Mouse (Mus musculus) heart, adult 2 months (tissue): ENCODE results near the gene 1190005I06Rik. TPM values are rescaled to one million over a fixed set of nuclear protein-coding genes. Genes with fewer than 3 reads are reported as not detected.
"Not testable (repeated sequence)": the region's sequence is repeated elsewhere in the genome, so short reads cannot be mapped to it uniquely, and the experiment has no call there.

ENCODE experiments used
- DNase-seq, 2 experiments: peaks; one replicate each; pipeline ENCODE4 v3.0.0; 2021
- H3K27ac ChIP-seq: fragments of 200-600 bp; 2 replicates; pipeline ENCODE4 v1.8.1; 2022
- H3K27me3 ChIP-seq: fragments of 200-500 bp; 2 replicates; pipeline ENCODE4 v1.6.1; 2012; ENCODE audit warnings: mild to moderate bottlenecking, low read length, inconsistent platforms, mixed read lengths; ENCODE audit not compliant: control insufficient read depth, insufficient read depth
- H3K36me3 ChIP-seq: fragments of 200-500 bp; 2 replicates; pipeline ENCODE4 v1.6.1; 2012; ENCODE audit warnings: low read length, inconsistent platforms; ENCODE audit not compliant: control insufficient read depth, insufficient read depth
- H3K4me1 ChIP-seq: fragments of 200-500 bp; 2 replicates; pipeline ENCODE4 v1.6.1; 2011; ENCODE audit warnings: low read length; ENCODE audit not compliant: control insufficient read depth, insufficient read depth
- H3K4me3 ChIP-seq: fragments of 200-600 bp; 2 replicates; pipeline ENCODE4 v1.8.1; 2022
- H3K79me2 ChIP-seq: fragments of 200-500 bp; replicated peaks from 2 replicates; pipeline ENCODE4 v1.6.1; 2012; ENCODE audit warnings: mild to moderate bottlenecking, inconsistent platforms, low read length, moderate library complexity, mixed read lengths; ENCODE audit not compliant: control insufficient read depth, insufficient read depth
- H3K9ac ChIP-seq: fragments of 200-500 bp; 2 replicates; pipeline ENCODE4 v1.6.1; 2012; ENCODE audit warnings: low read depth, mild to moderate bottlenecking, control low read depth, inconsistent platforms, low read length, mixed read lengths
- CTCF ChIP-seq: fragments of 200-600 bp; IDR thresholded peaks from 2 replicates; pipeline ENCODE4 v1.8.1; 2022; ENCODE audit warnings: antibody characterized with exemption, mild to moderate bottlenecking, moderate library complexity
- EP300 ChIP-seq: fragments of 200-500 bp; IDR thresholded peaks from 2 replicates; pipeline ENCODE4 v1.6.1; 2011; ENCODE audit warnings: low read depth, low read length, control low read depth; ENCODE audit not compliant: insufficient read depth
- POLR2A ChIP-seq: fragments of 200-500 bp; IDR thresholded peaks from 2 replicates; pipeline ENCODE4 v1.6.1; 2011; ENCODE audit warnings: mild to moderate bottlenecking, low read depth, low read length, control low read depth; ENCODE audit not compliant: insufficient read depth
- WGBS: fragments of 180-500 bp; shearing (Covaris S2); methylation state at CpG from one replicate; pipeline ENCODE4 v1.1.7; 2018; 5-methylcytosine and 5-hydroxymethylcytosine counted together
- intact Hi-C: fragments of 180-260 bp; cut with DNase I; formaldehyde crosslinking; loops from one replicate; pipeline ENCODE4 v1.15.1; 2025
- polyA plus RNA-seq: library from polyadenylated mRNA; depleted of rRNA; stranded (reverse); fragments of >200 nt; gene quantifications from 2 replicates; pipeline ENCODE4 v1.2.3, GENCODE M21; 2012
- total RNA-seq, 2 experiments: library from RNA; stranded (reverse); gene quantifications; 2 replicates each; pipeline ENCODE4 v1.2.3; 2021

The 1190005I06Rik gene
- total and polyA plus RNA-seq, 3 experiments, result 3.9 to 6.0 (median 5.3) TPM

DNA sequence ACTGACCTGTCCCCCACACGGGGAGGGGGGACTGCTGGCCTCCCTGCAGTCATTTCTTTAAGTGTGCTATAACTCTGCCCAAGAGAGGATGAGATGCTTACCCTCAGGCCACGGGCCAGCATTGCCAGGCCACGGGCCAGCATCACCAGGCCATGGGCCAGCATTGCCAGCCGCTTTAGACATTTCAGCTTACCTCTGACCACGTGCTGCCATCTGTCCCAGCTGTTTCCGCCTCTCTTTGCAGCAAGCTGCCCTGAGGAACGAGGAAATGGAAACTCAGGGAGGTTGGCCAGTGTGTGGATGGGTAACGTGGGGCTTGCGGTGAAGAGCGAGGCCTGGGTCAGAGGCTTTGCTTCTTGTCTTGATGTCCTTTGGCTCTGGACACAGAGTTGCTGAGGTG, 33.7 kb upstream of the 1190005I06Rik start:
- no peak overlapping the region for H3K9ac ChIP-seq
- WGBS, result 55% methylated on average over 10 of the region's 10 CpGs
- H3K27me3 ChIP-seq, result no peaks in the 10 kb centered on the region
- no peaks in the 10 kb centered on the region for H3K36me3 ChIP-seq
- intact Hi-C loops, result no loop called here
- H3K4me3 ChIP-seq, result no peak overlapping the region
- no peaks in the 10 kb centered on the region for H3K79me2 ChIP-seq
- TF ChIP-seq EP300 (no peak), POLR2A (no peak), CTCF (no peak)
- no peak for DNase-seq
- peaks cover 1% of the 10 kb centered on the region; the same call in 1 of the 2 replicates for H3K4me1 ChIP-seq
- no peak overlapping the region for H3K27ac ChIP-seq

DNA sequence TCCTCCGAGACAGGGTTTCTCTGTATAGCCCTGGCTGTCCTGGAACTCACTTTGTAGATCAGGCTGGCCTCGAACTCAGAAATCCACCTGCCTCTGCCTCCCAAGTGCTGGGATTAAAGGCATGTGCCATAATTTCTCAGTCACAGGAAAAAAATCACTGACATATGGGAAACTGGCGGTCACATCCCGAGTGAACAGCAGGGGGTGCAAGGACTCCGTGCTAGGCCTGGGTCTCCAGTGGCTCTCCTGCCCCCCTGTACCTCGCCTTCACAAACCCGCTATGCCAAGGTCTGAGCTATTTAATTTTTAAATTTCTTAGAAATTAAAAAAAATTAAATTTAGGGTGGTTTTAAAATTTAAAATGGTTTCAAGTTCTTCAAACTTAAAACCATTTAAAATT, 33.0 kb upstream of the 1190005I06Rik start:
- H3K4me1 ChIP-seq, H3K27ac ChIP-seq, H3K4me3 ChIP-seq, DNase-seq, H3K9ac ChIP-seq, H3K79me2 ChIP-seq, intact Hi-C loops, H3K36me3 ChIP-seq, H3K27me3 ChIP-seq: not testable (repeated sequence)
- peak; percentile 70 for TF ChIP-seq CTCF
- 43% methylated on average over 7 of the region's 7 CpGs for WGBS

DNA sequence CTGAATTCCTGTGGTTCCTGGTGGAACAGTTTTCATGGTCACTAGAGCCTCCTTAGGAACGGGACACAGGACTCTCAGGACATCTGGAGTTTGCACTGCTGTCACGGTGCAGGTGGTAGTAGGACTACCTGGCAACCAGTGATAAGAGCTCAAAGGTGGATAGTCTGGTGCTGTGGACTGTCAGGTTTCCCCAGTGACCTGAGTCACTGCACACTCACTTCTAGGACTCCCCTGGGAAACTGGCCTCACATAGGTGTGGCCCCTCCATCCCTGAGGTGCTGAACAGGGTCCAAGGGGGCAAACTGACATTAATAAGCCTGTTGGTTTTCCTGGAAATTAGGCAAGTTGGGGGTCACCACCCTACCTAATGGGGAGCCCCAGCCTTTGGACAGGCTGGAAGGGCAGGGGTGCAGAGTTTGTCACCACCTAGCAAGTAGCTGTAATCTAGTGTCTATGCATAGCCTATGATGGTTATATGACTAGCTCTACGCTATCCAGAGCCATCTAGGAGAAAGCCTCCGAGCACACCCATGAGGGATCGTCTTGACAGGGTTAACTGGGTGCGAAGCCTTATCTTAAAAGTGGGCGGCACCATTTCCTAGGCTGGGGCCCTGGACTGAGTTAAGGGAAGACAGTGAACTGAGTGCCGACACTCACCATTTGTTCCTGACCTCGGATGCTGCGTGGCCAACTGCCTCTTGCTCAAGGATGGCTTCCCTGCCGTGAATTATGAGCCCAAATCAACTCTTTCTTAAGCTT, 32.4 kb upstream of the 1190005I06Rik start:
- Histone ChIP-seq H3K36me3 (no peaks in the 10 kb centered on the region), H3K79me2 (no peaks in the 10 kb centered on the region), H3K9ac (no peak overlapping the region), H3K27ac (no peak overlapping the region), H3K4me3 (no peak overlapping the region), H3K27me3 (no peaks in the 10 kb centered on the region), H3K4me1 (peaks cover 1% of the 10 kb centered on the region; the same call in 1 of the 2 replicates)
- intact Hi-C loops, result loop anchor here (5.0 kb wide), 1 partner anchor 412 kb away; no protein-coding TSS in a partner anchor
- no peak for DNase-seq
- no peak for TF ChIP-seq POLR2A
- no peak for TF ChIP-seq EP300
- TF ChIP-seq CTCF, result no peak
- 40% methylated on average over 11 of the region's 11 CpGs for WGBS

DNA sequence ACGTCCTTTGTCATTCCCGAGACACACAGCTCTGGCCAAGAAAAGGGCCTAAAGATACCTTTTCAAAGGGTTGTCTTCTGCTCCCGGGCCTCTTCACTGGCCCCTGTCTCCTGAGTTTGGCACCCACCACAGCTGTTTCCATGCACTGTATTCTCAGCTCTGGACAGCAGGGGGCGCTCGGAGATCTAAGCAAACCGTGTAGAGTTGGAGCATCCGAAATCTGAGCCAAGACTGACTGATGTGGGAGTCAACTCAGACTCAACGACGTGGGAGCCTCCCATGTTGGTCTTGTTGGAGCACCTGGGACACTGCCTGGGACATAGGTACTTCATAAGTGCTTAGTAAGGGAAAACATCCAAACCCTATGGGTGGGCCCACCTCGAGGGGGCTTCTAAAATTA, 31.0 kb upstream of the 1190005I06Rik start:
- Histone ChIP-seq H3K9ac (no peak overlapping the region), H3K79me2 (no peaks in the 10 kb centered on the region), H3K27me3 (no peaks in the 10 kb centered on the region), H3K4me3 (no peak overlapping the region), H3K4me1 (peaks cover 1% of the 10 kb centered on the region; the same call in 1 of the 2 replicates), H3K36me3 (no peaks in the 10 kb centered on the region), H3K27ac (no peak overlapping the region)
- peak; percentile 82 to 90 for DNase-seq
- TF ChIP-seq POLR2A (no peak), EP300 (peak; percentile 73; the same call in 1 of the 2 replicates), CTCF (peak; percentile 99)
- intact Hi-C loops, result loop anchor here (1.0 to 5.0 kb wide), 2 partner anchors 118 to 414 kb away; no protein-coding TSS in a partner anchor
- 11% methylated on average over 10 of the region's 10 CpGs for WGBS

DNA sequence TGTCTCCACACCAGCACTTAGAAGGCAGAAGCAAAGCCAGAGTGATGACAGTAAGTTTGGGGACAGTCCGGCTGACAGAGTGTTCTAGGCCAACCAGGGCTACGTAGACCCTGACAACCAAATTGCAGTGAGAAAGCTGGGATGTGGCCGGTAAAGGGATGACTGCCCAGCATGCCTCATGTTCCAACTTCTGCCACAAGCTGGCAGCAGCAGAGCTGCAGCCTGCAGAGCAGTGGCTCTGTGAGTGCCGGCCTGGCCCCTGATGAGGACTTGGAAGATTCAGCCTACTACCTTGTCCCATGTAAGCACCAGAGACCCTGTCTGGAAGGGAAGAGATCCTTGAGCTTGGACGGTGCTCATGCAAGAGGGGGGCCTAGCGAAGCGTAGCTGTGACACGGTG, 28.3 kb upstream of the 1190005I06Rik start:
- H3K9ac ChIP-seq, result no peak overlapping the region
- H3K4me1 ChIP-seq, result peaks cover 2% of the 10 kb centered on the region
- intact Hi-C loops, result loop anchor here (5.0 kb wide), 1 partner anchor 417 kb away; no protein-coding TSS in a partner anchor
- no peak for TF ChIP-seq POLR2A
- no peak for TF ChIP-seq EP300
- TF ChIP-seq CTCF, result peak; percentile 36; the same call in 1 of the 2 replicates
- no peak overlapping the region for H3K27ac ChIP-seq
- peaks cover 3% of the 10 kb centered on the region; the same call in 1 of the 2 replicates for H3K36me3 ChIP-seq
- no peaks in the 10 kb centered on the region for H3K79me2 ChIP-seq
- no peak for DNase-seq
- no peak overlapping the region for H3K4me3 ChIP-seq
- WGBS, result 74% methylated on average over 8 of the region's 8 CpGs
- H3K27me3 ChIP-seq, result no peaks in the 10 kb centered on the region

DNA sequence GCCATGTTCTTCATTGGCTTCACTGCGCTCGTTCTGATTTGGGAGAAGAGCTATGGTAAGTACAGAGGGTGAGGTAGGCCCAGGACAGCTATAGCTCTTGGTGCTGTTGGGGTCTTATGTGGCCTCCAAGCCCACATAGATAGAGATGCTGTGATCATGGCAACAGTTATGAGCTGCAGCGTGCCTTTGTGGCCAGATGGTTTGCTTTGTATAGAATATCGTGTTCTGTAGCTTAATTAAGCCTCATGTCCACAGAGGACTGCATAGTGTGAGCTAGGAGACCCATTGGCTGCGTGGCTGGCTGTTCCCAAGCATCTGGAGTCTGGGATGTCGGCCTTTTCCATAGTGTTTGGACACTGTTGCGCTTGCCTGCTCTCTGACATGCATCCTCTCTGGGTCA, 25.9 kb upstream of the 1190005I06Rik start:
- H3K4me1 ChIP-seq, result peaks cover 2% of the 10 kb centered on the region
- H3K27me3 ChIP-seq, result no peaks in the 10 kb centered on the region
- H3K27ac ChIP-seq, result no peak overlapping the region
- no peak for TF ChIP-seq POLR2A
- TF ChIP-seq CTCF, result no peak
- TF ChIP-seq EP300, result no peak
- WGBS, result 92% methylated on average over 7 of the region's 7 CpGs
- no peak overlapping the region for H3K9ac ChIP-seq
- H3K79me2 ChIP-seq, result no peaks in the 10 kb centered on the region
- peaks cover 3% of the 10 kb centered on the region; the same call in 1 of the 2 replicates for H3K36me3 ChIP-seq
- no peak for DNase-seq
- intact Hi-C loops, result no loop called here
- H3K4me3 ChIP-seq, result no peak overlapping the region
